Mouse (Mus musculus): Measurements from ENCODE around the gene Wdr77. TPM values are rescaled to one million over a fixed set of nuclear protein-coding genes. Genes with fewer than 3 reads are reported as not detected.
"Not testable (repeated sequence)": the region's sequence is repeated elsewhere in the genome, so short reads cannot be mapped to it uniquely, and the experiment has no call there.

Gene Wdr77
- 59.9 and 68.9 TPM in 2 replicates for total RNA-seq (2014; fragmentation: Nextera tagmentation)
- 42.7 and 45.2 TPM in 2 replicates for total RNA-seq (2017)
- 60.0 and 68.1 TPM in 2 replicates for polyA plus RNA-seq (2012)

- peak within 1 kb of the TSS; percentile 98 for H3K4me3 ChIP-seq (ENCODE audit: low read depth, low read length)
- no peaks in the 10 kb centered on the region for H3K27me3 ChIP-seq (ENCODE audit: insufficient read depth, low read length)
- ATAC-seq (ENCODE audit: extremely low read depth, insufficient number of reproducible peaks, low FRiP score, poor library complexity, severe bottlenecking) = peak; percentile 93
- H3K36me3 ChIP-seq (replicated peaks) = peaks cover 74% of the 10 kb centered on the region
- TF ChIP-seq GATA1 (IDR thresholded peaks at IDR 0.05; ENCODE audit: borderline replicate concordance, low read length) (no peak), TAL1 (conservative IDR thresholded peaks at IDR 0.05; ENCODE audit: low read depth, low read length) (no peak), GATA2 (IDR thresholded peaks at IDR 0.05; ENCODE audit: borderline replicate concordance, low read depth, low read length) (no peak), CTCF (IDR thresholded peaks at IDR 0.05; ENCODE audit: low read depth, low read length) (no peak), POLR2AphosphoS5 (IDR thresholded peaks at IDR 0.05; ENCODE audit: insufficient replicate concordance, low read depth, low read length) (no peak)
- H3K4me1 ChIP-seq (ENCODE audit: insufficient read depth, low read depth, low read length) = peaks cover 61% of the 10 kb centered on the region
- DNase-seq (ENCODE audit: low spot score) = peak; percentile 95
- H3K9me3 ChIP-seq (replicated peaks) = no peaks in the 10 kb centered on the region
Measured at GRCm38 (mm10) chr3:105958974-105959580, at the start of gene Wdr77. Wdr77 (plus strand) TSS chr3:105959369.

GRCm38 (mm10) chr3:105910519-105911190 is 48.5 kb upstream of the Wdr77 start:
- peaks cover 76% of the 10 kb centered on the region for H3K4me1 ChIP-seq (ENCODE audit: insufficient read depth, low read depth, low read length)
- H3K36me3 ChIP-seq (replicated peaks) = no peaks in the 10 kb centered on the region
- no peaks in the 10 kb centered on the region for H3K9me3 ChIP-seq (replicated peaks)
- DNase-seq (ENCODE audit: low spot score) (no peak), ATAC-seq (ENCODE audit: extremely low read depth, insufficient number of reproducible peaks, low FRiP score, poor library complexity, severe bottlenecking) (no peak)
- TF ChIP-seq GATA1 (IDR thresholded peaks at IDR 0.05; ENCODE audit: borderline replicate concordance, low read length) = no peak
- TF ChIP-seq GATA2 (IDR thresholded peaks at IDR 0.05; ENCODE audit: borderline replicate concordance, low read depth, low read length) = no peak
- TF ChIP-seq POLR2AphosphoS5 (IDR thresholded peaks at IDR 0.05; ENCODE audit: insufficient replicate concordance, low read depth, low read length) = no peak
- no peaks in the 10 kb centered on the region for H3K27me3 ChIP-seq (ENCODE audit: insufficient read depth, low read length)
- H3K4me3 ChIP-seq (ENCODE audit: low read depth, low read length) = no peak overlapping the region

GRCm38 (mm10) chr3:105912097-105912880 is 46.9 kb upstream of the Wdr77 start:
- Histone ChIP-seq H3K36me3 (replicated peaks) (no peaks in the 10 kb centered on the region), H3K27me3 (ENCODE audit: insufficient read depth, low read length) (no peaks in the 10 kb centered on the region), H3K4me1 (ENCODE audit: insufficient read depth, low read depth, low read length) (peaks cover 75% of the 10 kb centered on the region), H3K9me3 (replicated peaks) (no peaks in the 10 kb centered on the region), H3K4me3 (ENCODE audit: low read depth, low read length) (no peak overlapping the region; the same call in 1 of the 2 replicates)
- DNase-seq (ENCODE audit: low spot score) = no peak
- no peak for TF ChIP-seq POLR2AphosphoS5 (IDR thresholded peaks at IDR 0.05; ENCODE audit: insufficient replicate concordance, low read depth, low read length)
- no peak for ATAC-seq (ENCODE audit: extremely low read depth, insufficient number of reproducible peaks, low FRiP score, poor library complexity, severe bottlenecking)

GRCm38 (mm10) chr3:105913839-105914681 is 45.1 kb upstream of the Wdr77 start:
- ATAC-seq (ENCODE audit: extremely low read depth, insufficient number of reproducible peaks, low FRiP score, poor library complexity, severe bottlenecking) = peak; percentile 85
- peak; percentile 39 for DNase-seq (ENCODE audit: low spot score)
- Histone ChIP-seq H3K4me3 (ENCODE audit: low read depth, low read length) (peak overlapping the region; percentile 44; the same call in 1 of the 2 replicates), H3K4me1 (ENCODE audit: insufficient read depth, low read depth, low read length) (peaks cover 78% of the 10 kb centered on the region), H3K36me3 (replicated peaks) (no peaks in the 10 kb centered on the region), H3K27me3 (ENCODE audit: insufficient read depth, low read length) (no peaks in the 10 kb centered on the region), H3K9me3 (replicated peaks) (no peaks in the 10 kb centered on the region)
- TF ChIP-seq GATA1 (IDR thresholded peaks at IDR 0.05; ENCODE audit: borderline replicate concordance, low read length) = no peak
- TF ChIP-seq TAL1 (conservative IDR thresholded peaks at IDR 0.05; ENCODE audit: low read depth, low read length) = peak; percentile 74

GRCm38 (mm10) chr3:105915281-105915680 is 43.9 kb upstream of the Wdr77 start:
- Histone ChIP-seq H3K36me3 (replicated peaks) (no peaks in the 10 kb centered on the region), H3K4me1 (ENCODE audit: insufficient read depth, low read depth, low read length) (peaks cover 82% of the 10 kb centered on the region), H3K9me3 (replicated peaks) (no peaks in the 10 kb centered on the region), H3K4me3 (ENCODE audit: low read depth, low read length) (no peak overlapping the region; the same call in 1 of the 2 replicates), H3K27me3 (ENCODE audit: insufficient read depth, low read length) (no peaks in the 10 kb centered on the region)
- no peak for TF ChIP-seq CTCF (IDR thresholded peaks at IDR 0.05; ENCODE audit: low read depth, low read length)
- TF ChIP-seq GATA1 (IDR thresholded peaks at IDR 0.05; ENCODE audit: borderline replicate concordance, low read length) = no peak
- no peak for TF ChIP-seq POLR2AphosphoS5 (IDR thresholded peaks at IDR 0.05; ENCODE audit: insufficient replicate concordance, low read depth, low read length)
- no peak for TF ChIP-seq TAL1 (conservative IDR thresholded peaks at IDR 0.05; ENCODE audit: low read depth, low read length)
- TF ChIP-seq GATA2 (IDR thresholded peaks at IDR 0.05; ENCODE audit: borderline replicate concordance, low read depth, low read length) = no peak
- no peak for DNase-seq (ENCODE audit: low spot score)
- no peak for ATAC-seq (ENCODE audit: extremely low read depth, insufficient number of reproducible peaks, low FRiP score, poor library complexity, severe bottlenecking)

- not testable (repeated sequence) for H3K36me3 ChIP-seq (replicated peaks); H3K9me3 ChIP-seq (replicated peaks); DNase-seq (ENCODE audit: low spot score); H3K4me3 ChIP-seq (ENCODE audit: low read depth, low read length); ATAC-seq (ENCODE audit: extremely low read depth, insufficient number of reproducible peaks, low FRiP score, poor library complexity, severe bottlenecking); H3K27me3 ChIP-seq (ENCODE audit: insufficient read depth, low read length)
- peaks cover 81% of the 10 kb centered on the region for H3K4me1 ChIP-seq (ENCODE audit: insufficient read depth, low read depth, low read length)
Measured at GRCm38 (mm10) chr3:105916455-105916854, 42.7 kb upstream of the Wdr77 start.
